Mouse (Mus musculus): ENCODE results near the gene Olfml3.

The Olfml3 gene

DNA sequence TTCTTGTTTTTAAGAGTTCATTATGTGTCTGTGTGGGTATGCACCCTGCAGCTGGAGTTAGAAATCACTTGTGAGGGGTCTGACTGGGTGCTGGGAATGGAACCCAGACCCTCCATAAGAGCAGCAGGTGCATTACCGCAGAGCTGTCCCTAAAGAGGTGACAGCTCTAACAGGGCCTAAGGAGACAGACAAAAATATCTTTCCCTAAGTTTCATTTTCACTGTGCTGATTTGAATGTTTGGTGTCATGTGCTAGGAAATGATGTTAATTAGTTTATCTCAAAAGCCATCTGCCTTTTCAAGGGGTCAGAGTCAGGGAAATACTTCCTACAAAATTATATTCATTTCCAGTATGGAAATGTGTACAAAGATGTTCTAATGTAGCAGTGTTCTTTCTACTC is 1.5 kb upstream of the Olfml3 start, which contains the start of gene Gm10964:
Gm10964 (plus strand) TSS at position 38 of the 400 bp plus-strand sequence.
- no peak for DNase-seq

DNA sequence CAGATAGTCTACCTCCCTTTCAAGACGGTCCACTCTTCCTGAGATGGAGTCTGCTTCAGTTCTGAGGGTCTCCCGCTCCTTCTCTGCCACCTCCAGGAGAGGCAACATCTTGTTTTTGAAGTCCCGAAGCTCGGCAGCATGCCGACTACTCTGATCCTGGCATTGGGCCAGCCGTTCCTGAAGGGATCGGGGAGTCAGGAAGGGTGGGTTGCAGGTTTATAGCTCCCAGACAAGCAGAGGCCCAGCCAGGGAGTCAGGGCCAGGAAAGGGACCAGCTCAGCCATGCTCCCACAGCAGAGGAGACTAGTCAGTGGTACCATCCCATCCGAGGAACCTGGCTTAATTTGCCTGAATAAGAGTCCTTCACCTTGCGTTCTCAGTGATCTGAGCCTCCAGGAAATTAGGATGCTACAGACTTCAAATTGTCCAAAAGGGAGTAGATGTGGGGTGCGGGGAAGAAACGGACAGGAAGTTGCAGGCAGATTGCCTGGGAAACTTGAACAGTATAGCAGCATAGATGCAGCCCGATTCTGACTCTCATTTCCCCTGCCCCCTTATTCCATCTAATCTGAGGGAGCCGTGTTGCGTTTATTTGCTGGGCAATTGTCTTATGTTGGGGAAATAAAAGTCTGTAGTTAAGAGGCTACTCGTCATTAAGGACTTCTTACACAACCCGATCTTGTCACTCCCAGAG is 593 bp downstream of the Olfml3 start:
- no peak for DNase-seq

- DNase-seq: no peak
Measured at GRCm38 (mm10) chr3:103735776-103736600, 1.8 kb downstream of the Olfml3 start.

GRCm38 (mm10) chr3:103734696-103735519 is 2.9 kb downstream of the Olfml3 start:
- DNase-seq: no peak

DNA sequence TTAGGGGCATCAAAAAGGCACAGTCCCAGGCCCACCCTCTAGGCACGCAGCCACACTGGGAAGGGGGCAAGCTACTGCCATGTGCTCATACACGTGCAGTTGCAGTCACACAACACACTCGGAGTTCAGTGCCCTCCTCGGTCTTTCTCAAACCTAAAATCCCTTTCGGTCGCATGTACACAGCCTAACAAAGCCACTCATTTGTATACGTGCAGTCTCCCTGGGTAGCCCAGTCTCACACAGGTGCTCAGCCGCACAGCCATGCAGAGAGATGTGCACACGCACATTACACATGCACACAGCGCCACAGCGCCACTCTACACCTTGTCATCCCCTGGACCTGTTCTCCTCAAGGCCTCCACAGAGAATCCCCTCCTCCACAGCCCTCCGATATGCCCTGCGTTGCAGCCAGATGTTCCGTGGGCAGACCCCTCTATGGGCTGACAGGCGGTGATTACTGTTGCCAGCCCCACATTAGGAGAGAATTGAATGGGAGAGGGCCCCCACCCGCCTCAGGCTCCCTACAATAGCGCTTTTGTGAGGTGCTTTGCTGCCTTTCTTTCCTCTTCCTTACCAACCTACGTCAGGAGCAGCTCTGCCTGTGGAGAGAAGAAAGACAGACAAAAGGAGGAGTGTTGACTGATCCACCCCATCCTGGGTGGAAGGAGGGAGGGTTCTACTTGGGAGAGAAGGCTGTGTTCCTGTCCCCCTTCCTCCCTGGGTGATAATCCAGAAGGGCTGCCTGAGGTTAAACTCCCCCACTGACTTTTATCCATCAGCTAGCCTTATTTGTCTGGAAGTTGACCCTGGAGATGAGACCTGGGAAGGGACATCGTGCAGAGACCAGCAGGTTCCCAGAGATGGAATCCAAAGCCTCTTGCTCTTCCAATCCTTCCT is 3.8 kb downstream of the Olfml3 start:
- no peak for DNase-seq

GRCm38 (mm10) chr3:103733176-103733575 is 4.6 kb downstream of the Olfml3 start:
- no peak for DNase-seq

GRCm38 (mm10) chr3:103732116-103732515 is 5.7 kb downstream of the Olfml3 start:
- DNase-seq: no peak

- DNase-seq: no peak
Measured at GRCm38 (mm10) chr3:103729850-103730249, 8.0 kb downstream of the Olfml3 start.

GRCm38 (mm10) chr3:103727813-103728326 is 9.9 kb downstream of the Olfml3 start:
- DNase-seq: no peak

DNA sequence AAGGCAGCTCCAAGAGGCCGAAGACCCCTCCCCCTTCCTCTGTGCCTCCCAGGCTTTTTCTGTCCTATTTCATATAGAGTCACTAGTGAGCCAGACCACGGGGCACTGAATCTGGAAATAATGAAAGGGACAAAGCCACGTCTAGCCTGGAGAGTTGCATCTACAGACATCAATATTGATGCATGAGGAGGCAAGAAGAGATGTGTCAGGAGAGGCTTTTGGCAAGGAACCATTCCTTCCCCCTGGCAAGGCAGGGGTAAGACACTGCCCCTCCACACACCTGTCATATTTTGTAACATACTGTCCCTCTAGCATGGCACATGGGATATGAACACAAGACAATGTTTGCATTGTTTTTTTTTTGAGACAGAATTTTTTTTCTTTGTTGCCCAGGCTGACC is 11.2 kb downstream of the Olfml3 start:
- DNase-seq: no peak

GRCm38 (mm10) chr3:103724137-103724536 is 13.7 kb downstream of the Olfml3 start:
- no peak for DNase-seq

DNA sequence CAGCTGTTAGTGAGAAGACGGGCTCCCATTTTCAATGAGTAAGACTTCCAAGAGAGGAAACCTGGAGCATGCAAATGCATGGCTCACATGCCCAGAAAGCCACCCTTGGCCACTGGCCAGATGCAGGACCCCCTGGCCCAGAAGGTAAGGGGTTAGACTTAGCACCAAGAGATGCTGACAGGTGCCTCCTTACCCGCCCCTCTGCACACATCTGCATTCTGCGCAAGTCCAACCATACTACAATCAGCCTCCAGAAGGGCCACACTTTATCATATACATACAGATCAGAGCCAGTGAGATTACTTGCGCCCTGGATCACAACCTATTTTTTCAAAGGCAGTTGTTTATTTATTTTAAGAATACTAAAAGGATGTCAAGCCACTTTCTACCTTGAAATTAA is 19.1 kb downstream of the Olfml3 start:
- DNase-seq: no peak

- no peak for DNase-seq
Measured at GRCm38 (mm10) chr3:103716774-103717760, 20.7 kb downstream of the Olfml3 start.

GRCm38 (mm10) chr3:103715762-103716693 is 21.8 kb downstream of the Olfml3 start:
- no peak for DNase-seq

GRCm38 (mm10) chr3:103714942-103715341 is 22.9 kb downstream of the Olfml3 start:
- no peak for DNase-seq

DNA sequence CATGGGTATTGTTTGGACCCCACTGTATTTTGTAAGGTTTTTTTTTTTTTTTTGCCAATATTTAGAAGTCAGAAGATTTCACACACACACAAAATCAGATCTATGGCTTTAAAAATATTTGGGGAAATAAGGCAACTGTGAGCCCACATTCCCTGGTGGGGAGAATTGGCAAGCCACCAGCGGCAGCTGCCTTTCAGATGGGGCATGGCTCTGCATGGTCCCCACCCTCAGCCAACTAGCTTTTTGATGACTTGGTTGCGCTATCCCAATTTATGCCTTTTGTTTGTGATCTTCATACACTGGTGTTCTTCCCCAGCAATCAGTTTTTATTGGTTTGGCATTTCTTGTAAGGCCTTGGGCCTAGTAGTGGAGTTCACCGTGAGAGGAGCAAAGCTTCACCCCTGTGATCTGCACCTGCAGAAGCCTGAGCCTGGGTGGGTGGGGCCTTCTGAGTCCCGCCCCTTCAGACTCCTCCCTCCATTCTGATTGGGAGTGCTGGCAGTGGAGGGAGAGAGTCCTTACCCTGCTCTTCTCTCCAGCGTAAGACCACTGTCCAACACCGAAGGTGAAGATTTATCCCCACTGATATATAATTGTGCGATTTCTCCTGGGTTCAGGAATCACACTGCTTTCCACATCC is 23.4 kb downstream of the Olfml3 start:
- DNase-seq: peak in 1 of 2 experiments; percentile 8

DNA sequence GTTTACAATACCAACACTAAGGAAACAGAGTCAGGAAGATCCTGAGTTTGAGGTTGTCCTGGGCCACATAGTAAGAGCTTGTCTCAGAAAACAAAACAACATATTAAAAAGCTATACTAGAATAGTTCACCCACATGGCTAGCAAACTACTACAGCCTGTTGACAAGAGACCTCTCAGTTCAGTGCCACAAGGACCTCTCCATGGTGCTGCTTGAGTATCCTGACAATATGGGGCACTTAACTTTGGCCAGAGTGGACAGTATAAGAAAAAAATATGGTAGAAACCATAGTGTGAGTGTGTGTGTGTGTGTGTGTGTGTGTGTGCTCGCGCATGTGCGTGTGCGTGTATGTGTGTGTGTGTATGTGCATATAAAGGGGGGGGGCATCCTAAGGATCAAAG is 25.6 kb downstream of the Olfml3 start:
- DNase-seq: no peak

- DNase-seq: no peak
Measured at GRCm38 (mm10) chr3:103709470-103710040, 28.2 kb downstream of the Olfml3 start.

DNA sequence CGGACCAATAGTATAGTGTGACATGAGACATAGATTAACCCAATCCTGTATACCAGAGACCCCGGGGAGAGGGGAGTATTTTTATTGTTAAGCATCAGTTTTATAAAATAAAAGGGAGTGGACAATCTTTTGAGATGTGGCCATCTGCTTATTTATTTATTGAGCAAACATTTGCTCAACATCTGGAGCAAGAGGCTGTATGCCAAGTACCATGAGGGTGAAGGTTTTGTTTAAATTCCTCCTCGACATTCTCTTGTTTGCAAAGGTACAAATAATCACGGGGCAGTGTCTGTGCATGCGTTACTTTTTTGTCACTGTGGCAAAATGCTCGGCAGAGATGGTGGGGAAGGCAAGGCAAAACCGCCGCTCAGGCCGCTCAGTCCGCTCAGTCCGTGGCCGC is 32.4 kb downstream of the Olfml3 start:
- DNase-seq: no peak
